Mouse (Mus musculus) left cerebral cortex, postnatal 36 days (tissue): ENCODE measurements around the gene Ambra1. TPM values are rescaled to one million over a fixed set of nuclear protein-coding genes. Genes with fewer than 3 reads are reported as not detected.

Source experiments
- DNase-seq, 2 experiments: peaks; one replicate each; pipeline ENCODE4 v3.0.0; 2021 to 2022; ENCODE audit warnings: low spot score in 2 of 2, mixed read lengths in 1 of 2
- intact Hi-C: fragments of 180-260 bp; cut with DNase I; formaldehyde crosslinking; loops from one replicate; pipeline ENCODE4 v1.15.1; 2025
- total RNA-seq, 2 experiments: library from RNA; stranded (reverse); gene quantifications; 2 replicates each; pipeline ENCODE4 v1.2.3; 2021

Gene Ambra1
- total RNA-seq, 2 experiments from 2014 or later, result 52.6 to 55.5 TPM

DNA sequence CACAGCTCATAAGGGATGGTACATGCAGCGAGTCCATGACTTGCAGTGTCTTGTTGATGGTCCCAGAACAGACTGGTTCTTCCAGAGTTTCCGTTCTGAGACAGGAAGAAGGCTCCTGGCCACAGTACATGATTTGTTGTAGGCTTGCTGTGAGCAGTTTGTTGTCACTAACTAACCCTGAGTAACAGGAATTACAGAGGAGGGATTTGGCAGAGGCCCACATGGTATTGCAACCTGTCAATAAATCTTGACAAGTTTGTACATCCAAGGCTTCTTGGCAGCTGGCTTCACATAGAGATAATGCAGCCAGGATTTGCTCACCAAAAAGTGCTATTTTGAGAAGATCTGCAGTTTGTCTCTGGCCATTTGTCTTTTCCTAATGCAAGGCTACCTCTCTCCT lies 176.2 kb downstream of the Ambra1 start:
- no peak for DNase-seq

DNA sequence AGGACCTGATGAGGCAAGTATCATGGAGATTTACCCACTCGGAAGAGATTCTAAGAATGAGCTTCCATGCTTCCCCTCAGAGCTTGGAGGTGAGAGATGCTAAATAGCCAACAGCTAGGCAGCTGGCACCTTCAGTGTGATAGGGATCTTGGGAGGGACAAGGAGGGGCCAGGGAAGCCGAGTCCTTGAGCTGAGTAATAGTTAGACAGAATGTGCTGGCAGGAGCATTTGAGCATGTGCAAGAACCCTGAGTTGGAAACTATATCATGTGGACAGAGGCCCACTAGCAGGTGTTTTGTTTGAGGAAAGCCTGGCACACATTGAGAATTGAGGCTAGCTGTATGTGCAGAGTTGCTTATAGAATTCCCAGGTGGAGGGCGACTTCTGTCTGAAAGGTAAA lies 182.7 kb downstream of the Ambra1 start:
- DNase-seq, result no peak
- intact Hi-C loops, result no loop called here

More for the DNA sequence above, 176.2 kb downstream of the Ambra1 start:
- intact Hi-C loops, result no loop called here

GRCm38 (mm10) chr2:91913328-91914110 lies 183.6 kb downstream of the Ambra1 start:
- DNase-seq, result no peak
- intact Hi-C loops, result no loop called here

DNA sequence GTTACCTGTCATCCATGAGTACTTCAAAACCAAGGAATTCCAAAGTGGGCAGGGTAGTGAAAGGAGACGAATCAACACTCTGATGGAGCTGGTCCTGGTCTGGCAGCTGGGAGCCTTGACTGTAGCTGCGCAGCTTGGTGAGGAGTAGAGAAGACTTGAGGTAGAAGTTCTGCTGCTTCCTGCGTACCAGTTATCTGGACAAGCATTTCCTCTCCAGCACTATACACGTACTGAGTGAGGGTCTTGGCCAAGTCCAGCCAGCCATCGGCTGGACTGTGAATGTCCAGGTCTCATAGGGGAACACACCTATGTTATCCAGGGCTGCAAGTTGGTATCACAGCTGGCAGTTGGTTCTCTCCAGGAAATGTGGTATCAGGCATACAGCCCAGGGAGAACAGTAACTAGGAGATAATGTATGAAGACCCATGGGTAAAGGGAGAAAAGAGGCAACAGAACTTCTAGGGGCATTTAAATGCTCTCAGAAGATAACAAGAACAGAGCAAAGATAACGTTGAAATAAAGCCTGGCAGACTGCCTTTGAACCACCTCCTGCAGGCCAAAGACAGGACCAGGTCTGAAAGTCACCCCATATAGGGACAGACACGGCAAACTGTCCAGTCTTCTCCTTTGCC lies 186.5 kb downstream of the Ambra1 start:
- intact Hi-C loops, result no loop called here
- DNase-seq, result no peak

- DNase-seq, result no peak
- intact Hi-C loops, result no loop called here
These were observed 187.2 kb downstream of the Ambra1 start for GRCm38 (mm10) chr2:91917096-91917495.

DNA sequence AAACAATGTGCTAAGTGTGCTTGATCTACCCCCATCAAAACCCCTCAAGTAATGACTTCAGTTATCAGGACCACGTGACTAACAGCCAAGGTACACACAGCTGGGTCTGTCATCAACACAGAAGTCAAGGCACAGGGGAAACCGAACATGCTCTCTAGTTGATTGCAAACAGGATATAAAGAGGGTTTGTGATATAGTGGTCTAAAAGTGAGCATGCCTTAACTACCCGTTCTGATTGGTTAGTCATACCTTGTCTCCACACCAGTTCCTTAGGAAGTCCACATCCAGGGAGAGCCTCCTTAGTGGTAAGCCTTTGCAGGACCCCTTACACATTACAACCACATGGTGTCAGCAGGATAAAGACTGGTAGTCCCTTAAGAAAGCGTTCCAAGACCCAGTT lies 190.2 kb downstream of the Ambra1 start:
- intact Hi-C loops, result loop anchor here (5.0 kb wide), 1 partner anchor 48 kb away; no protein-coding TSS in a partner anchor
- no peak for DNase-seq

- DNase-seq, result no peak
- intact Hi-C loops, result loop anchor here (5.0 kb wide), 1 partner anchor 49 kb away; no protein-coding TSS in a partner anchor
These were observed 191.4 kb downstream of the Ambra1 start for GRCm38 (mm10) chr2:91921181-91921789.

DNA sequence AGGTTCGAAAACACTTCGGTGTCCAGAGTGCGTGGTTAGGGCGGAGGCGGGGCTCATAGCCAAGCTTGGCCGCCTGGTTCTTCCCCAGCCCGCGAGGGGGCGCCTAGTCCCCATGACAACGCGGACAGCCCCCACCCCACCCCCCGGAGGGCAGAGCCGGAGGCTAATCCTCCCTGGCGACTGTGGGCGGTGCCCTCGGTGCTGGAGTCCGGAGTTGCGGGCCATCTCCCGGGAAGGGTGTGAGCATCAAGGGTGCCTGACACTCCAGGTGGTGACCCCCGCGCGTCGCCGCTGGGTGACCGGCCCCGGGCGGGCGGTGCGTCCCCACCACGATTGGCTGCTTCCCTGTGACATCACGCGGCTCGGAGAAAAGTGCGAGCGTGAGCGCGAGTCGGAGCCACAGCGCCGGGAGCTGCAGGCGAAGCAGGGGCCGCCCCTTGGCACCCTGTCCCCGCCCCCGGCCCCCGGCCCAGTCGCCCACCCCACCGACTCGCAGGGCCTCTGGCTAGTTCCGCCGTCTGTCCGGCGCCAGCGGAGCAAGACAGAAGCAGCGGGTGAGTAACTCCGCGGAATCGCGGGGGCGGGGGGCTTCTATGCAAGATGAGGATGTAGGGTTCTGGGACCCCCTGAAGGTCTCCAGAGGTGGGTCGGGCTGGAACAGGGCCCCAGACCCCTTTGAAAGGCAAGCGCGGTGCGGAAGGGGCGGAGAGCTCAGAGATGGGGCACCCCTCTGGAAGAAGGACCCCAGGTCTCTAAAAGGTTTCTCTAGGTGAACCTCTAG lies 192.0 kb downstream of the Ambra1 start:
- intact Hi-C loops, result loop anchor here (5.0 kb wide), 1 partner anchor 50 kb away; no protein-coding TSS in a partner anchor
- DNase-seq, result peak; percentile 88 to 89

DNA sequence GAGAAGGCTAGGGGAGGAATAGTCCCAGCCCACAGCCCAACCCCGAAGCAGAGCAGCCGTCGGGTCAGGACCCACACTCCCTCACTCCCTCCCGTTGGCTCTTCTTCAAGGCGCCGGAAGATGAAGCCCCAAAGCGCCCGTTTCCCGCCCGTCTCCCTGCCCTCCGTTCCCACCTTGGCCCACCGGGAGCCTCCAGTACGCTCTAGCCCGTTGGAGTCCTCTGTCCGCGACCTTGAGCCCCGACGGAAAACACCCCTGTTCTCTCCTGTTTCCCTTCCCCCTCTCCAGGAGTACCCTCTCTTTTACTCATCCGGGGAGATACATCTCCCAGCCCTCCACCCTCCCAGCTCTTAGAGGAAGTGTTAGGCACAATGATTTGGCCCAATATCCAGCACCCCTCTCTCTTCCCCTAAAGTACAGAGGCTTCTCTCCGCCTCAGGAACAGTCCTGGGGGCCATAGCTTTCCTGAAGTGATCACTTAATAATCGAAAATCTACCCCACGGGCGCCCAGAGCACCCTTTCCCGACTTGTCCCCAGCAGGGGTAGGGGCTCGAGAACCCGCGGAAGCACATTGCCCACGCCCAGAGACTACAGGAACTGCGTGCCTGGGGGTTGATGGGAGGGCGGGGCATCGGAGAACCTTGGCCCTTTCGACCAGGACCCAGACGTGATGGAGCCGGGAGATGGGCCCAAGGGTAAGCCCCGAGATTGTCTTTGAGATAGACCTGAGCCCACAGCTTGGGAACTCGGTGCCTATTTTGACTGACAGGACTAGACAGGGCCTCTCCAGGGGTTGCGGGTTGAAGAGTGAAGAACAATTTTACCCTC lies 192.9 kb downstream of the Ambra1 start:
- DNase-seq, result peak in 1 of 2 experiments; percentile 27
- intact Hi-C loops, result loop anchor here (5.0 kb wide), 1 partner anchor 50 kb away; no protein-coding TSS in a partner anchor

- peak; percentile 33 to 76 for DNase-seq
These were observed 193.7 kb downstream of the Ambra1 start for GRCm38 (mm10) chr2:91923415-91924337.

GRCm38 (mm10) chr2:91924726-91925125 lies 194.8 kb downstream of the Ambra1 start:
- intact Hi-C loops, result loop anchor here (2.0 to 5.0 kb wide), 4 partner anchors 38 to 146 kb away; no protein-coding TSS in a partner anchor
- no peak for DNase-seq

More at GRCm38 (mm10) chr2:91923415-91924337, 193.7 kb downstream of the Ambra1 start:
- intact Hi-C loops, result loop anchor here (2.0 to 5.0 kb wide), 2 partner anchors 51 to 145 kb away; no protein-coding TSS in a partner anchor

DNA sequence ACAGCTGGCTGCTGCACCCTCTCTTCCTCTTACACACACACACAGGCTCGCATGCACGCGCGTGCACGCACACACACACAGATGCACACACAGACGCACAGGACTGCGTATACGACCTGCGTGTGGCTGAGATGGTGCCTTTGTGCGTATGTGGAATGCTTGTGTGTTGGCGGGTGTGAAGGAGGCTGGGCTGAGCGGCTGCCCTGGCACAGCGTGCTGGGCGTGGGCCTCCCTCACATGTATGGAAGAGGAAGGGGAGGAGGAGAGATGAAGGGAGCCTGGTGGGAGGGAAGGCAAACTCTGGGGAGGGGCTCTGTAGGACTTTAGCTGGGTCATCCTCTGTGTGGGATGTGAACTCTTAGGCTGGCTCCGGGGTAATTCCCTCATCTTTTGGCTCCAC lies 195.5 kb downstream of the Ambra1 start:
- peak in 1 of 2 experiments; percentile 88 for DNase-seq
- intact Hi-C loops, result loop anchor here (2.0 to 5.0 kb wide), 3 partner anchors 37 to 147 kb away; no protein-coding TSS in a partner anchor

DNA sequence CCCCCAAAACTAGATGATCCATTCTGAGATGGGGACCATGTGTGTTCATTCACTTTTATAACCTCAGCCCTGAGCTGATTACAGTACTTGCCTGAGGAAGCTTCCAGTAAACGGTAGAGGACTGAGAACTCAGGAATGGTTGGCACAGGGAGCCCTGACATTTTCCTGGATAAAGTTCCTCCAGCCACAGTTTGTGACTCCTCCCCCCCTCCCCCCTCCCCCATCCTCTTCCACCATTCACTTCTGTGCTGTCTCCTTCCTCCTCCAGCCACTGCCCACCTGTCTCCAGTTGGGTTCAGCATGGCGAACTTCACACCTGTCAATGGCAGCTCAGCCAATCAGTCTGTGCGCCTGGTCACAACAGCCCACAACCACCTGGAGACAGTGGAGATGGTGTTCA lies 197.0 kb downstream of the Ambra1 start, which contains the start of gene Chrm4:
Gene Chrm4, plus strand, starts transcription at position 301 of the 400 bp plus-strand sequence.
- intact Hi-C loops, result loop anchor here (5.0 kb wide), 2 partner anchors 35 to 130 kb away; no protein-coding TSS in a partner anchor
- DNase-seq, result no peak

DNA sequence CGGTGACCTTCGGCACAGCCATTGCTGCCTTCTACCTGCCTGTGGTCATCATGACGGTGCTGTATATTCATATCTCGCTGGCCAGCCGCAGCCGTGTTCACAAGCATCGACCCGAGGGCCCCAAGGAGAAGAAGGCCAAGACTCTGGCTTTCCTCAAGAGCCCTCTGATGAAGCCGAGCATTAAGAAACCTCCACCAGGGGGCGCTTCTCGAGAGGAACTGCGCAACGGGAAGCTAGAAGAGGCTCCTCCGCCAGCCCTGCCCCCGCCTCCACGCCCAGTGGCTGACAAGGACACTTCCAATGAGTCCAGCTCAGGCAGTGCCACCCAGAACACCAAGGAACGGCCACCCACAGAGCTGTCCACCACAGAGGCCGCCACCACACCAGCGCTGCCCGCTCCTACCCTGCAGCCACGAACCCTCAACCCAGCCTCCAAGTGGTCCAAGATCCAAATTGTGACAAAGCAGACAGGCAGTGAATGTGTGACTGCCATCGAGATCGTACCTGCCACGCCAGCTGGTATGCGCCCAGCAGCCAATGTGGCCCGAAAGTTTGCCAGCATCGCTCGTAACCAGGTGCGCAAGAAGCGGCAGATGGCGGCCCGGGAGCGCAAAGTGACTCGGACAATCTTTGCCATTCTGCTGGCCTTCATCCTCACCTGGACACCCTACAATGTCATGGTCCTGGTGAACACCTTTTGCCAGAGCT lies 198.0 kb downstream of the Ambra1 start:
- peak; percentile 83 to 84 for DNase-seq
- intact Hi-C loops, result loop anchor here (5.0 kb wide), 2 partner anchors 34 to 129 kb away; no protein-coding TSS in a partner anchor

- DNase-seq, result peak in 1 of 2 experiments; percentile 70
- intact Hi-C loops, result loop anchor here (5.0 kb wide), 2 partner anchors 34 to 129 kb away; no protein-coding TSS in a partner anchor
These were observed 198.8 kb downstream of the Ambra1 start for GRCm38 (mm10) chr2:91928534-91929350.

GRCm38 (mm10) chr2:91929455-91929854 lies 199.5 kb downstream of the Ambra1 start:
- no peak for DNase-seq
- intact Hi-C loops, result loop anchor here (5.0 kb wide), 2 partner anchors 33 to 128 kb away; no protein-coding TSS in a partner anchor
